Mouse (Mus musculus) thymus, postnatal 4 days (tissue): ENCODE measurements around the gene Olfr1155.

ENCODE experiments used
- DNase-seq: peaks from one replicate; pipeline ENCODE4 v3.0.0; 2021

Gene Olfr1155

DNA sequence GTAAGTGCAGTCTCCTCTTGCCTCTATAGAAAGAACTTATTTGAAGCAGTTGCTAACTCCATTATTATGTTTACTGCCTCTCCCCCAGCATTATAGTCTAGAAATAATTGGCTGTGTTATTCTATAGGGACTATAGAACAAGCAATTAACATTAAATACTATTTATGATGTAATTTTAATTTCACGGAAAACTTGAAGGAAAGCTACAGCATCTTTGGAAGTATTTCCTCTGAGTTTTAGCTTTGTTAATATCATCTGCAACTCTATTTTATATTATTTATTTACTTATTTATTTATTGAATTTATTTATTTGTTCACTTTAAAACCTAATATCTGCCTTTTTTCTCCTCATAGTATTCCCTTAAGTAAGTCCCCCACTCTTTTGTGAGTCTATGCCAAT is at the start of gene Olfr1155:
Gene Olfr1155, minus strand, starts transcription at position 101 of the 400 bp plus-strand sequence.
- DNase-seq, result no peak

DNA sequence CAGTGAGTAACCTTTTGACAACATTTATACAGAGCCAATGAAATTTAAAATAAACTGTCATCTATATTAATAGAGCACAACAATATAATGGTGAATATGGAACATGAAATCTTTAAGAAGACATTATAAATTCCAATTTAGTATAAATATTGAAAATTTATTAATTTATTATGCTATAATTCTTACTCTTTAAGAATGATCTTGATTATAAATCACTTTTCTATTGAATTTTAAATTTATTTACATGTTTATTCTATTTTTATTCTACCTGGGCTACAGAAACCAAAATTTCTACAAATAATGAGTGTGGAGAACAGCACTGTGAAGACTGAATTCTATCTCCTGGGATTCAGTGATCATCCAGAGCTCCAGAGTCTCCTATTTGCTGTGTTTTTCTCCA is 44.9 kb upstream of the Olfr1155 start, which contains the start of gene Olfr1158:
Gene Olfr1158, plus strand, starts transcription at position 301 of the 400 bp plus-strand sequence.
- no peak for DNase-seq

DNA sequence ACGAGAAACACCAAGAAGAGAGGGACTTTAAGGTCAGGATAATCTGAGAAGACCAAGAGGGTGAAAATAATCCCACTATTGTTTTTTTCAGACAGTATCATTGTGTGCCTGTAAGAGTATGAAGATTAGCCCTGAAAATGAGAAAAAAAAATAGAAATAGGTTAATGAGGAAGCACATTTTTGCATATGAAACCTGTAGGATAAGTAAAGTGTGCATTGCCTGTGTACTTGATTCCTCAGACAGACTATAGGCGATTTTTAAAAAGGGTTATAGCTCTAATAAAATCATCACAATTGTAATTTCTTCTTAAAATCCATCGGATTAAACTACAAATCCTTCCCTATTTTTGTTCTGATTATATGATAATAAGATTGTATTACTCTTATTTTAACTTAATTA is 29.6 kb upstream of the Olfr1155 start, which contains the start of gene Olfr74:
Gene Olfr74, minus strand, starts transcription at position 101 of the 400 bp plus-strand sequence.
- no peak for DNase-seq

DNA sequence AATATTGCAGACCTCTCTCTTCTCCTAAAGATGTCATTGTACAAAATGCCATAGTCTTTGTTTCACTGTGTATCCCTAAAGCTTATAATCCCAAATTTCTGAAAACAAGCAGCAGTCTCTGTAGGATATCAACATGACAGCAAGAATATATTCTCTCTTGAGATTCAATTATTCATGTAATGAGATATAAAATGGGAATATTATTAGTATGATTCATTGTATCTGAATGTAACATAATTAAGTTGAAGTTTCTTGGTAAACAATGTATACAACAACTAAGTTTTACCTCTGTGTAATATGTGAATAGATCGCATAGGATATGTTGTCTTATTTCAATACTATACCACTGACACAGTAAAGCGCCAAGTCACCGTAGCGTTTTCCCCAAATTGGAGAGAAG is 23.3 kb upstream of the Olfr1155 start, which contains the start of gene Olfr1157:
Gene Olfr1157, minus strand, starts transcription at position 101 of the 400 bp plus-strand sequence.
- no peak for DNase-seq

DNA sequence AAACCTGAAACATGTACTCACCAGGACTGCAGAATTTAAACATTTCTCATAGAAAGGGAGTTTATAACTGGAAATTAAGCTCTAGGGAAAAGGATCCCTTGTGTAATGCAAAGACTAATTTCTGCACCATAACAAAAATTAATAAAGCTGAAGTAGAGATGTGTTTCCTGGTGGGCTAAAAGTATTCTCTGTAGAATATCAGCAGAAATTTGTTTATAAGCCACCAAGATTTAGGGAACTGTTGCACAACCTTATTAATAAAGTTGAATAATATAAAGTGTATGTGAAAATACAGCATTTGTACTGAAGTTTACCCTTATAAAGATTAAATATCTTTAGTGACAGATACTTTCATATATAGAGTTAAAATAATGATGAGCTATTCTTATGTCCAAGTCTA is 8.1 kb upstream of the Olfr1155 start, which contains the start of gene Olfr1156:
Gene Olfr1156, minus strand, starts transcription at position 101 of the 400 bp plus-strand sequence.
- no peak for DNase-seq

DNA sequence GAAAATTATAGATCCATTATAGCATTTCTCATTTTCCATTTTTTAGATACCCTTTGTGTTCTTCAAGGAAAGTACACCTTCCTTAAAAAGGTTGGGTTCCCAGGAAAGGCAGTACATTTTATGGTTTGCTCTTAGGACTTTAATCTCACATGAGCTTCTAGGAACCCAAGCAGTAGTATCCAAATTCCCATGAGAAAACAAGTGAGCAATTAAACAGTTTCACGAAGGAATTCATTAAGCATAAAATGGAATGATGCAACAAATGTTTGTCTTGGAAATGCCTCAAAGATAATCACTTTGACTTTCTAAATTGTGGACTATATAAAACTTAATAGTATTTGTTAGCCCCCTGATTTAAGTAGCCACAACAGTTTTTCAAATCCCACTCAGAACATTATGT is 39.9 kb downstream of the Olfr1155 start, which contains the start of gene Olfr1154:
Gene Olfr1154, minus strand, starts transcription at position 101 of the 400 bp plus-strand sequence.
- no peak for DNase-seq

DNA sequence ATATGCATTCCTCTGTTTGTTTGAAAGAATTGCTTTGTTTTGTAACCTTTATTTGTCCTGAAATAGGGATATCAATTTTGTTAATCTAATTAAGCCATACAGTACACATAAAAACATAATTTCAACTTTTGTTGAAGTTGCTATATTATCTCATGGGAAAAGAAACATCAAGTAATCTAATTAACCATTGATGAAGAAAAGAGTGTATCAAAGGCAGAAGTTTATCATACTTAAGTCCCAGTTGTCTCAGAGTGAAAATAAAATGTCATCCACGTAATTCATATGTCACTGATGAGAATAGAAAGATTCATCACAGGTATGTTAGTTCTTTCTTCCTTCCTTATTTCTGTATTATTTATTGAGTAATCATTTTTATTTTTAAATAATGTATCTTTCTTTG is 50.3 kb downstream of the Olfr1155 start, which contains the start of gene Olfr1153:
Gene Olfr1153, plus strand, starts transcription at position 301 of the 400 bp plus-strand sequence.
- DNase-seq, result no peak
